Mouse (Mus musculus) midbrain, embryonic 10.5 days (tissue): ENCODE measurements at regions not wholly inside any gene's neighbourhood (a gene's known extent, or its start where the extent isn't known, plus 50 kb on each side); places are given as distances from the start of the nearest gene placed in this dataset.

Source experiments
- DNase-seq: peaks from one replicate; pipeline ENCODE4 v3.0.0-alpha.2; 2017; ENCODE audit warnings: low spot score
- H3K27ac ChIP-seq: fragments of 300-500 bp; sonication (generic); replicated peaks from 2 replicates; pipeline ENCODE4 v1.5.1; 2016; ENCODE audit warnings: mild to moderate bottlenecking
- H3K27me3 ChIP-seq: fragments of 300-500 bp; sonication (generic); 2 replicates; pipeline ENCODE4 v1.6.1; 2016; ENCODE audit warnings: low read depth, mild to moderate bottlenecking; ENCODE audit not compliant: poor library complexity, severe bottlenecking
- H3K36me3 ChIP-seq: fragments of 300-500 bp; sonication (generic); 2 replicates; pipeline ENCODE4 v1.6.1; 2016; ENCODE audit warnings: mild to moderate bottlenecking, moderate library complexity
- H3K4me1 ChIP-seq: fragments of 300-500 bp; sonication (generic); 2 replicates; pipeline ENCODE4 v1.6.1; 2016
- H3K4me3 ChIP-seq: fragments of 300-500 bp; sonication (generic); 2 replicates; pipeline ENCODE4 v1.5.1; 2016; ENCODE audit warnings: mild to moderate bottlenecking, moderate library complexity
- H3K9me3 ChIP-seq: fragments of 300-500 bp; sonication (generic); replicated peaks from 2 replicates; pipeline ENCODE4 v1.6.1; 2016; ENCODE audit warnings: mild to moderate bottlenecking
- WGBS: fragments of 180-500 bp; shearing (Covaris S2); methylation state at CpG from one replicate; pipeline ENCODE4 v1.1.7; 2016; 5-methylcytosine and 5-hydroxymethylcytosine counted together

DNA sequence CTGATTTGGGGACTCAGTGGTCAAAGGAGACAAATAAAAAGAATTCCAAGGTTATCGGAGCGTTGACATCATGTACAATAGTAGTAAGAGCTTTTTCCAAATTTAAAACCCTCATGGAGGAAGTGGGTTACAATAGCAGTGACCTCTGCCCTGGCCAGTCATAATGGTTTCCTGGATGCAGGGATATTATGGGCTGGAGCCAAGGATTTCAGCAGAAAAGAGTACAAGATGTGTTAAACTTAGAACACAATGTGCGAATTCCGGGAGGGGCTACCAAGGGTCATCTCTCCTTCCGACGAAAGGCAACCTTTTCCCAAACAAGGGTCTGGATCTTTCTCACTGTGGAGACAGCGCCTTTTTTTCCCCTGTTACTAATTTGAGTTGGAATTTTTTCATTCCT, 390.6 kb downstream of the Med13l start:
- 71% methylated on average over 7 of the region's 7 CpGs for WGBS

DNA sequence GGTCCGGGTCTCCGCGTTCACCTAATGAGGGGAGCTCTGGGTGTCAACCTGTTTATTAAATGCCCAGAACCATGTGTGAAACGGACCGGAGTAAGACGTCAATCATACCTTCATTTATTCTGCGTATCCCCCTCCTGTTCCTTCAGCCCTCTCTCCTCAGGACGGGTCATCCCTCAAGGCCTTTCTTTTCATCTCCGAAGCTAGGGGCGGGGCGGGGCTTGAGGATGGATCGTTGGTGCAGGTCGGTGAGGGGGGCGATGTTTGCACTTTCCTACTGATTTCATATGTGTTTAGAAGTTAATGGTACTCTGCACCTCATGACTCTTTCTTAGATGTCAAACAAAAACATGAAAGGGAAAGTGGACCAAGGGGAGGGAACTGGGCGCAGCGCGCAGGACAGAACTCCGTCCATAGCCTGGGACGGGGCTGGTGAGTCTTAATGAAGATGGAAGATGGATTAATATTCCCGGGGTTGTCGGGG, 400.1 kb downstream of the Med13l start:
- no peak overlapping the region for H3K27ac ChIP-seq
- no peak overlapping the region for H3K4me3 ChIP-seq
- WGBS, result 86% methylated on average over 21 of the region's 21 CpGs
- H3K36me3 ChIP-seq, result no peaks in the 10 kb centered on the region
- no peak for DNase-seq
- H3K9me3 ChIP-seq, result peaks cover 9% of the 10 kb centered on the region; the same call in 1 of the 2 replicates
- H3K27me3 ChIP-seq, result peaks cover 3% of the 10 kb centered on the region; the same call in 1 of the 2 replicates
- H3K4me1 ChIP-seq, result 0 out of 2 replicates have a peak, but pooled peaks cover 3% of the 10 kb centered on the region

More for the DNA sequence above, 390.6 kb downstream of the Med13l start:
- Histone ChIP-seq H3K4me1 (peaks cover 27% of the 10 kb centered on the region), H3K36me3 (no peaks in the 10 kb centered on the region), H3K9me3 (no peaks in the 10 kb centered on the region), H3K27ac (no peak overlapping the region), H3K4me3 (no peak overlapping the region), H3K27me3 (peaks cover 43% of the 10 kb centered on the region)
- no peak for DNase-seq

DNA sequence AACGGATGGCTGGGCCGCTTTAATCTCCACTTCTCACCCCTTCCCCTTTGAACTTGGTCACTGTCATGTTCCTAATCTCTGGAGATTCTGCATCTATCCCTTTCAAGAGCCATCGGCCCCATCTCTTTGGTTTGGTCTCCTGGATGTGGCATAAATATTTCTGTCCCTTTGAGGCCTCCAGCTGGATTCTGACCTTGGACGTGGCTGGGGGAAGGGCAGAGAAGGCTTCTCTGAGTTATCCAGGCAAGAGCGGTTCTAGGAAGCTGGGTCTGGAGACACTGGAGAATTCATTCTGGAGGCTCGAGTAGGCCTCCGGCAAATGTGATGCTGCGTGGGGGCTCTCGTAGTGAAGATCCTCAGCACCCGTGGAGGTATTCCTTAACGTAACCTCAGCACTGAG, 400.6 kb downstream of the Med13l start:
- Histone ChIP-seq H3K27me3 (peaks cover 3% of the 10 kb centered on the region; the same call in 1 of the 2 replicates), H3K36me3 (no peaks in the 10 kb centered on the region), H3K27ac (no peak overlapping the region), H3K9me3 (peaks cover 9% of the 10 kb centered on the region; the same call in 1 of the 2 replicates), H3K4me1 (0 out of 2 replicates have a peak, but pooled peaks cover 3% of the 10 kb centered on the region), H3K4me3 (no peak overlapping the region)
- WGBS, result 90% methylated on average over 11 of the region's 11 CpGs
- no peak for DNase-seq

DNA sequence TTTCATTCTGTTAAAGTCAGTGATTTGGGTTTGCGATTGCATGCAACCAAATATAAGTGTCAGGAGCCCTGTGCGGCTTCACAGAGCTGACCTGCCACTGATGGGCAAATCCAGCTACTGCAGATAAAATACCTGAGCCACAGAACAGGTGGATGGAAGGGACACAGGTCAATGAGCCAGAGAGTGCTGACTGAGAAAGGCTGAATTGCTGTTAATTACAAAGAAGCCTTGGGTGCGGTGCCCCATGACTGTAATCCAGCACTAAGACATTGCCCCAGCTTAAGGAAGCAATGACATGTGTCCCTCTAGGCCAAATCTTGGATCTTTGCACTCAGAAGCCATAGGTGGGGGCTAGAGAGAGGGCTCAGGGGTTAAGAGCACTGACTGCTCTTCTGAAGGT, 401.7 kb downstream of the Med13l start:
- 92% methylated on average over 3 of the region's 3 CpGs for WGBS
- H3K4me3 ChIP-seq, result no peak overlapping the region
- no peaks in the 10 kb centered on the region for H3K36me3 ChIP-seq
- H3K9me3 ChIP-seq, result peaks cover 9% of the 10 kb centered on the region; the same call in 1 of the 2 replicates
- H3K27me3 ChIP-seq, result peaks cover 3% of the 10 kb centered on the region; the same call in 1 of the 2 replicates
- 0 out of 2 replicates have a peak, but pooled peaks cover under 1% of the 10 kb centered on the region for H3K4me1 ChIP-seq
- H3K27ac ChIP-seq, result no peak overlapping the region
- no peak for DNase-seq

DNA sequence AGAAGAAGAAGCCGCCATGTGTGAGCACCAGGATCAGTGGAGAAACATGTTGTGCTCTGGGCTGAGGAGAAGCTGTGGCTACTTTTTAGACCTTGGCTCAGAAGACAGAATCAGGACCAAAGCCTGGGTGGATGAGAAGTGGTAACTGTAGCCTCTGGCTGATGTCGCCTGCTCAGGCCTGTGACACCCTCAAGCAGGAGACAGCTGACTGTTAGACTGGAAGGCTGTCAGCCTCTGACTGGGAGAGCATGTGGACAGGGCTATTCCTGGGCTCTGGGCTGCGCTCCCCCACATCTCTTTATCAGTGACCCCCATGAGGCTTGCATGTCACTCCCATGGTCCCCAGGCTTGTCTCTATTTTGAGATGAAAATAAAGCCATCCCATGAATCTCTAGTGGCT, 402.5 kb downstream of the Med13l start:
- Histone ChIP-seq H3K4me3 (no peak overlapping the region), H3K27me3 (peaks cover 3% of the 10 kb centered on the region; the same call in 1 of the 2 replicates), H3K27ac (no peak overlapping the region), H3K4me1 (no peaks in the 10 kb centered on the region), H3K36me3 (no peaks in the 10 kb centered on the region), H3K9me3 (peaks cover 9% of the 10 kb centered on the region; the same call in 1 of the 2 replicates)
- 84% methylated on average over 3 of the region's 3 CpGs for WGBS
- no peak for DNase-seq

DNA sequence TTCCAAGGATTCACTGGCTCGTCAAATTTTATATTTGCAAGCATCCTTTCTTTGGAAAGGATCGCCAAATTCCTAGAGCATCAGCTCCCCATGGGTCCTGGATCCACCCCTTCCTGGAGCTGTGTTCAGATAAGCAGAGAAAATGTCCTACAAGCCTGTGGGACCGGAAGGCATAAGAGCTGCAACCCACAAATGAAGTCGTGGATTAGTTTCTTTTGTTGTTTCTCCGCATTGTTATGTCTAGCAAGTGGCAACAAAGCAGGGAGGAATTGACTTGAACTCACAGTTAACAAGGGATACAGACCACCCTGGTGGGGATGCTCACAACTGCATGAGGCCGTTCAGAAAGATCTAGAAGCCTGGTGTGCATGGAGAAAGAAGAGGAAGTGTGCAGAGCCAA, 406.4 kb downstream of the Med13l start:
- H3K9me3 ChIP-seq, result no peaks in the 10 kb centered on the region
- no peak for DNase-seq
- H3K36me3 ChIP-seq, result no peaks in the 10 kb centered on the region
- 59% methylated on average over 6 of the region's 6 CpGs for WGBS
- H3K4me1 ChIP-seq, result no peaks in the 10 kb centered on the region
- H3K27ac ChIP-seq, result no peak overlapping the region
- no peak overlapping the region for H3K4me3 ChIP-seq
- peaks cover 3% of the 10 kb centered on the region; the same call in 1 of the 2 replicates for H3K27me3 ChIP-seq

DNA sequence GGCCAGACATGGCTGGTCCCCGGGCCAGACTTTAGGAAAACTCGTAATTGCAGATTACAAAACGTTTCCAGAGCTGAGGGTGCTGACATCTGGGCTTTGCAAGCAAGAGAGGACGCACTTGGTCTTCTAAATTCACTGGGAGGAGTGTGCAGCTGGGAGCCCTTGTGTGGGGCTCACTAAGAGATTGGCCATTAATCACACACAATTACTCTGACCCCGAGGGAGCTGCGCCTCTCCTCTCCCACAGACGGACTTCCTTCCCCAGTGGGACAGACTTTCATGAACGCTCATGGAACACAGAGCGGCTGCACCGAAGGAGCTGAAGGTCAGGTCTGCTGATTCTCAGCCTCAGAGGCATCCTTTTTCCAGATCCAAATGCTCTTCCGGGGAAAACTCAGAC, 407.2 kb downstream of the Med13l start:
- Histone ChIP-seq H3K9me3 (no peaks in the 10 kb centered on the region), H3K4me3 (no peak overlapping the region), H3K36me3 (no peaks in the 10 kb centered on the region), H3K27me3 (peaks cover 3% of the 10 kb centered on the region; the same call in 1 of the 2 replicates), H3K4me1 (no peaks in the 10 kb centered on the region), H3K27ac (no peak overlapping the region)
- WGBS, result 91% methylated on average over 11 of the region's 11 CpGs
- DNase-seq, result no peak

DNA sequence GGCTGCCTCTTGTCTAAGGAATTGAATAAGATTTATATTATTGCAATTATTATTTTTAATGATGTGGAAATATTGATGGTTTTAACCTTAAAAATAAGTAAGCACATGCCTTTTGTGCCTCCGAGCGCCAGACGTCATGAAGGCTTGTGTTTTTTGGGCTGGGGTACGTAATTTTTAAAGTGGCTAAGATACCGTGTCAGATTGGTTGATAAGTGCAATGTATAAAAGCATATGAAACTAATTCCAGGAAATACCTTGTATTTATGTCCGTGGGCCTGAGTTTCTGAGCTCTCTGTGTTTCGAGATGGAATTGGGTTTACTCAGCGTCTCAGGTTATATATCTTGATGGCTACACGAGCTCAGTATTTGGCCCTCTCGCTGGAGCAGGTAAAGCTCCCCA, 414.7 kb downstream of the Med13l start:
- no peaks in the 10 kb centered on the region for H3K4me1 ChIP-seq
- no peaks in the 10 kb centered on the region for H3K27me3 ChIP-seq
- no peaks in the 10 kb centered on the region for H3K36me3 ChIP-seq
- H3K4me3 ChIP-seq, result no peak overlapping the region
- H3K27ac ChIP-seq, result no peak overlapping the region
- no peaks in the 10 kb centered on the region for H3K9me3 ChIP-seq
- 91% methylated on average over 10 of the region's 10 CpGs for WGBS
- no peak for DNase-seq

DNA sequence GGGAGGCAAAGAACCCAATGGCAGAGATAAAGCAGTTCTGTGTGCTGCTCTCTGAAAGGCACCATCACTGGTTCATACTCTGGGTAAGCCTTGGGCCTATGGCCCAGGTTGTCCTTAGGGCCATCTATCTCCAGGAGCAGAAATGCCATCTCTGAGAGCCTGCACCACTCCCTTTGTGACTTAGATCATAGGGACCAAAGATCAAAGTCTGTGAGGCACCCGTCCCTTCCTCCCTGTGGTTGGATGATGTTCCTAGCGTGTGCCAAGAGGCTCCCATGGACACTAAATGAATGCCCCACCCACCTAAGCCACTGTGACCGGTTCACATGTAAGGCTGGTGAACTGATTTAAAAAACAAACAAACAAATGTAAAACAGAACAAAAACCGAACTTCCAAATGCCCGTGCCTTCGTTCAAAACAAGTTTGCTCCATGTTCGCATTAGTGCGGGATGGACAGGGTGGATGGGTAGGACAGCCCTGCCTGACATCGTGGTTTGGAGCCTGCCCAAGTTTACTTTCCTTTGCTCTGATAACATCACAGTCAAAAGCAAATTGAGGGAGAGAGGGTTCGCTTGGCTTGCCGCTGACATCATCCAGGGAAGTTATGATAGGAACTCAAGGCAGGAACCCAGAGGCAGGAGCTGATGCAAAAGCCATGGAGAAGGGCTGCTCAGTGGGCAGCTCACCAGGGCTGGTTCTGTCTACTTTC, 418.6 kb downstream of the Med13l start:
- H3K27me3 ChIP-seq, result no peaks in the 10 kb centered on the region
- 86% methylated on average over 11 of the region's 11 CpGs for WGBS
- no peaks in the 10 kb centered on the region for H3K9me3 ChIP-seq
- no peak overlapping the region for H3K4me3 ChIP-seq
- no peaks in the 10 kb centered on the region for H3K36me3 ChIP-seq
- no peak for DNase-seq
- no peak overlapping the region for H3K27ac ChIP-seq
- H3K4me1 ChIP-seq, result peaks cover 5% of the 10 kb centered on the region; the same call in 1 of the 2 replicates

DNA sequence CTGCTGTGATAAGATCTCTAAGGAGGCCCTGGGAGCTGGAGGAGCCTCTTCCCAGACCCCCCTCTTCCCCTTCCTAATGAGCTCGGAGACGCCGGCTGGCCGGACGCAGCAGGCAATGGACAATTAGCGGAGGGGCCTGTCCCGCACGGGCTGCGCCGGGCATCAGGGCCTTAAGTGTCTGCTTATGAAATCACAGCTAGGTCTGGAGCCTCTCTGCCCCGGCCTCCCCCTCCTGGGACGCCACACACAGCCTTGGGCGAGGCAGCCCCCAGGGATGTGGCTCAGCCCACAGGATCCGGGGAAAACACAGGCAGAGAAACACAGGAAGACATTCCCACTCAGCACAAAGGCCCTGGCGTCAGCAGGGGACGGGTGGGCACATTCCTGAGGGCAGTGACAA, 420.6 kb downstream of the Med13l start:
- Histone ChIP-seq H3K27me3 (peaks cover 3% of the 10 kb centered on the region; the same call in 1 of the 2 replicates), H3K4me1 (peaks cover 5% of the 10 kb centered on the region; the same call in 1 of the 2 replicates), H3K4me3 (no peak overlapping the region), H3K36me3 (no peaks in the 10 kb centered on the region), H3K27ac (peak overlapping the region; percentile 29; the same call in 1 of the 2 replicates), H3K9me3 (no peaks in the 10 kb centered on the region)
- DNase-seq, result peak; percentile 22
- 56% methylated on average over 16 of the region's 16 CpGs for WGBS

DNA sequence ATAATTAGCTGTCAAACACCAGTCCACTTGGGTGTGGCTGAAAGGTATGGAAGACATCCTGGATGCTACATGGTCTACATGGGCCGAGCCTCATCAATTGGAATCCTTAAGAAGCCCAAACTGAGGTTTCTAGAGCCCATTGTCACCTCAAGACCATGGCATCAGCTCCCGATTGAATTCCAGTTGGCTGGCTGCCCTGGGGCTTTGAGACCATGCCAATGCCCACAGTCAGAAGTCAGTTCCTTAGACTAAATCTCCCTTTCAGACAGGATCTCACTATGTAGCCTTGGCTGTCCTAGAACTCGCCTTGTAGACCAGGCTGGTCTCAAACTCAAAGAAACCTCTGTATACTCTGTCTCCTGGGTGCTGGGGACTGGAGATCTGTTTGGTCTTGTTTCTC, 423.8 kb downstream of the Med13l start:
- no peak overlapping the region for H3K27ac ChIP-seq
- H3K9me3 ChIP-seq, result no peaks in the 10 kb centered on the region
- H3K4me1 ChIP-seq, result peaks cover 14% of the 10 kb centered on the region
- H3K4me3 ChIP-seq, result no peak overlapping the region
- no peak for DNase-seq
- H3K27me3 ChIP-seq, result peaks cover 16% of the 10 kb centered on the region; the same call in 1 of the 2 replicates
- WGBS, result 90% methylated on average over 3 of the region's 3 CpGs
- no peaks in the 10 kb centered on the region for H3K36me3 ChIP-seq

DNA sequence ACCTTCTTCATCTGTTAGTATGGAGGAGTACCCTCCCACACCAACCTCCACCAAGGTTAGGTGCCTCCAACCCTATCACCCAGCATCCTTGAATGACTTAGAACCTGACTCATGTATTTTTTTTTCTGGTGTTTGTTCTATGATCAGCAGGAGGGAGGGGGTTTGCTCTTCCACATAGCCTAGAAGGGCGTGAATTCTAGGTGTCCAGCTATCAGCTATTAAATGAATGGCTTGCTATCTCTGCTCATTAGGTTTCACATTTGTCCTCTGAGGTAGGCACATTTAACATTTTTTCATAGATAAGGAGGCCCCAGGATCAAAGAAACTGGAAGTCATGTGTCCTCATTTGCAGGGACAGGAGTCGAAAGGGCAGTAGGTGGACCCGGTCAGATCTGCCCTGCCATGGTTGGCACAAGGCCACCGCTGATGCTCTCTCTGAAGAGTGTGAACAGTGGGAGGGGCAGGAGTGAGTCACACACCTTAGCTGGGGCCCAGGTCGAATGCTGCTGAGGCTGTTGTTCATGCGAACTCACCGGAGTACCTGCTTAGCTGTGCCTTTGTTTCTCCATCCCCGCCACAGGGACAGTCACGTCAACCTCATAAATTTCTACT, 424.4 kb downstream of the Med13l start:
- peaks cover 16% of the 10 kb centered on the region; the same call in 1 of the 2 replicates for H3K27me3 ChIP-seq
- H3K27ac ChIP-seq, result no peak overlapping the region
- WGBS, result 89% methylated on average over 9 of the region's 9 CpGs
- no peak overlapping the region for H3K4me3 ChIP-seq
- no peaks in the 10 kb centered on the region for H3K9me3 ChIP-seq
- H3K36me3 ChIP-seq, result no peaks in the 10 kb centered on the region
- H3K4me1 ChIP-seq, result peaks cover 14% of the 10 kb centered on the region
- DNase-seq, result no peak
